ENCODE assay signal across 9 mouse cellular contexts in the genomic region with DNA sequence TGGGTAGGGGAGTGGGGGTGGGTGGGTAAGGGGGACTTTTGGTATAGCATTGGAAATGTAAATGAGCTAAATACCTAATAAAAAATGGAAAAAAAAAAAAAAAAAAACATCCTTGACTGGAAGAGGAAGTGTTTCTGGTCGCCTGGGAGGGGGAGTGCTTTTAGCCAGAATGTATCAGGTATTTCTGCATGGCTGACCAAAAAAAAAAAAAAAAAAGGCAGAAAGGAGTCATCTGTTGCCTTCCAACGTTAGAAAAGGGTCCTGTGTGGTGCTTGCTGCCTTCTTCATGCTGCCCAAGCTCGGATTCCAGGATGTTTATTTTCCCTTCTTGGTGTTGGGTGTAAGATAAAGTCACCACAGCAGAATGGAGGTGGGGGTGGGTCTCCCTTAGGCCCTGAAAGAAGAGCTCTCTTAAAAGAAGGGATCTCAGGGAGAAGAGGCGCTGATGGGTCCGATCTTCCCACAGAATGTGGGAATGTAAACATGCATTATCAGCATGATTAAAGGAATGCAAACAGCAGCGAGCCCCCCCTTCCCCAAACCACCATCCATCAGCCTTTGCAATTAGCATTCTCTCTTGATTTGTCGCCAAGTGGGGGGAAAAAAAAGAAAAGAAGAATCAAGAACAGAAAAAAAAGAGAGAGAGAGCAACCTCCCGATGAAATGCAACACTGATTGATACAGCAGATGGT.
A peak's percentile ranks its signal among the peaks of the same experiment; 100 is the strongest.
DNase-seq lines count a peak whose midpoint lies in the region; ATAC-seq lines count a peak whose summit lies in the region.
"Had no signal": no experiment of that assay in that cellular context is flagged by ENCODE, and none has a peak within 500 bp of the region (broad histone marks: within the 10 kb centered on the region; RNA-seq: fewer than 3 reads in every experiment).

No protein-coding gene starts in this region.

- H3K27me3 ChIP-seq in kidney, embryonic 15.5 days: no peaks in the 10 kb centered on the region
- H3K27me3 ChIP-seq in forebrain, embryonic 10.5 days (ENCODE audit: poor library complexity, severe bottlenecking): peaks cover 4% of the 10 kb centered on the region; the same call in 1 of the 2 replicates
- no peaks in the 10 kb centered on the region for H3K27me3 ChIP-seq in forebrain, embryonic 16.5 days (replicated peaks; ENCODE audit: control insufficient read depth, insufficient read depth, low read length)
- H3K27me3 ChIP-seq in midbrain, embryonic 15.5 days (replicated peaks): no peaks in the 10 kb centered on the region

- ATAC-seq in kidney, embryonic 15.5 days (replicated peaks; ENCODE audit: low FRiP score): 0 out of 2 replicates have a peak, but pooled peaks have one; percentile 19
- peak; percentile 47 for ATAC-seq in forebrain, embryonic 16.5 days
- no peak for ATAC-seq in midbrain, embryonic 15.5 days (replicated peaks)

- no peaks in the 10 kb centered on the region for H3K36me3 ChIP-seq in kidney, embryonic 15.5 days
- H3K36me3 ChIP-seq in forebrain, embryonic 10.5 days (replicated peaks): no peaks in the 10 kb centered on the region; the same call in 1 of the 2 replicates
- H3K36me3 ChIP-seq in forebrain, embryonic 16.5 days (ENCODE audit: control insufficient read depth, insufficient read depth): no peaks in the 10 kb centered on the region
- no peaks in the 10 kb centered on the region for H3K36me3 ChIP-seq in midbrain, embryonic 15.5 days (replicated peaks)

- WGBS in kidney, embryonic 15.5 days: 13% methylated on average over 8 of the region's 8 CpGs
- 47% methylated on average over 8 of the region's 8 CpGs for WGBS in forebrain, embryonic 10.5 days
- WGBS in forebrain, embryonic 16.5 days: 12% methylated on average over 8 of the region's 8 CpGs
- 30% methylated on average over 8 of the region's 8 CpGs for WGBS in midbrain, embryonic 15.5 days

- DNase-seq in kidney, postnatal 36 days: no peak
- DNase-seq in forebrain, embryonic 10.5 days (ENCODE audit: extremely low spot score, low spot score): no peak
- DNase-seq in spleen, postnatal 14 days (ENCODE audit: low spot score in 2 of 2): no peak
- DNase-seq in urinary bladder, postnatal 36 days (ENCODE audit: low spot score in 2 of 2): no peak
- DNase-seq: left cerebral cortex, postnatal 4 days; lung, postnatal 10 days had no signal

- 0 out of 2 replicates have a peak, but pooled peaks cover 3% of the 10 kb centered on the region for H3K9me3 ChIP-seq in kidney, embryonic 15.5 days (replicated peaks)
- H3K9me3 ChIP-seq in forebrain, embryonic 10.5 days: peaks cover 12% of the 10 kb centered on the region; the same call in 1 of the 2 replicates
- no peaks in the 10 kb centered on the region for H3K9me3 ChIP-seq in forebrain, embryonic 16.5 days (ENCODE audit: control insufficient read depth, low read length)
- H3K9me3 ChIP-seq in midbrain, embryonic 15.5 days: no peaks in the 10 kb centered on the region

- H3K27ac ChIP-seq in kidney, embryonic 15.5 days: no peak overlapping the region
- 0 out of 2 replicates have a peak overlapping the region, but pooled peaks have one; percentile 20 for H3K27ac ChIP-seq in forebrain, embryonic 10.5 days
- H3K27ac ChIP-seq in forebrain, embryonic 16.5 days (ENCODE audit: low read length): peak overlapping the region; percentile 60
- peak overlapping the region; percentile 20; the same call in 1 of the 2 replicates for H3K27ac ChIP-seq in midbrain, embryonic 15.5 days

- H3K4me1 ChIP-seq in kidney, embryonic 15.5 days: 0 out of 2 replicates have a peak, but pooled peaks cover 5% of the 10 kb centered on the region
- H3K4me1 ChIP-seq in forebrain, embryonic 10.5 days: peaks cover 11% of the 10 kb centered on the region
- peaks cover 4% of the 10 kb centered on the region for H3K4me1 ChIP-seq in forebrain, embryonic 16.5 days (replicated peaks; ENCODE audit: control insufficient read depth, insufficient read depth, low read length)
- H3K4me1 ChIP-seq in midbrain, embryonic 15.5 days: peaks cover 4% of the 10 kb centered on the region; the same call in 1 of the 2 replicates

- H3K9ac ChIP-seq in kidney, embryonic 15.5 days: no peak overlapping the region
- peak overlapping the region; percentile 2 for H3K9ac ChIP-seq in forebrain, embryonic 16.5 days (replicated peaks; ENCODE audit: low read depth, low read length)
- H3K9ac ChIP-seq in midbrain, embryonic 15.5 days: no peak overlapping the region

- peak overlapping the region; percentile 39; the same call in 1 of the 2 replicates for H3K4me2 ChIP-seq in kidney, embryonic 15.5 days
- H3K4me2 ChIP-seq in forebrain, embryonic 16.5 days (ENCODE audit: low read length): peak overlapping the region; percentile 36
- peak overlapping the region; percentile 15; the same call in 1 of the 2 replicates for H3K4me2 ChIP-seq in midbrain, embryonic 15.5 days

- H3K4me3 ChIP-seq in kidney, embryonic 15.5 days (replicated peaks): no peak overlapping the region; the same call in 1 of the 2 replicates
- H3K4me3 ChIP-seq in forebrain, embryonic 10.5 days: no peak overlapping the region
- 0 out of 2 replicates have a peak overlapping the region, but pooled peaks have one; percentile 2 for H3K4me3 ChIP-seq in forebrain, embryonic 16.5 days (replicated peaks; ENCODE audit: low read length)
- no peak overlapping the region for H3K4me3 ChIP-seq in midbrain, embryonic 15.5 days
